Mouse (Mus musculus) stomach, embryonic 16.5 days (tissue): ENCODE measurements around the gene Actc1. TPM values are rescaled to one million over a fixed set of nuclear protein-coding genes. Genes with fewer than 3 reads are reported as not detected.
A peak's percentile ranks its signal among the peaks of the same experiment; 100 is the strongest.

ENCODE experiments used
- ATAC-seq: fragments of 200-750 bp; cut with Nextera tagmentation; 2 replicates; pipeline ENCODE4 v1.8.0; 2017; ENCODE audit warnings: moderate number of reproducible peaks, moderate TSS enrichment; ENCODE audit not compliant: insufficient read depth, low FRiP score
- H3K27ac ChIP-seq: fragments of 300-500 bp; sonication (generic); 2 replicates; pipeline ENCODE4 v1.5.1; 2014; ENCODE audit warnings: low read length
- H3K27me3 ChIP-seq: fragments of 300-500 bp; sonication (generic); 2 replicates; pipeline ENCODE4 v1.6.1; 2014; ENCODE audit warnings: low read length, control low read depth, mixed read lengths; ENCODE audit not compliant: control insufficient read depth, insufficient read depth
- H3K36me3 ChIP-seq: fragments of 300-500 bp; sonication (generic); 2 replicates; pipeline ENCODE4 v1.6.1; 2014; ENCODE audit warnings: low read length; ENCODE audit not compliant: control insufficient read depth, insufficient read depth
- H3K4me1 ChIP-seq: fragments of 300-500 bp; sonication (generic); 2 replicates; pipeline ENCODE4 v1.6.1; 2014; ENCODE audit warnings: low read length, control low read depth, mixed read lengths; ENCODE audit not compliant: control insufficient read depth, insufficient read depth
- H3K4me2 ChIP-seq: fragments of 300-500 bp; sonication (generic); 2 replicates; pipeline ENCODE4 v1.6.1; 2014; ENCODE audit warnings: low read depth, low read length, mixed read lengths
- H3K4me3 ChIP-seq: fragments of 300-500 bp; sonication (generic); replicated peaks from 2 replicates; pipeline ENCODE4 v1.5.1; 2014; ENCODE audit warnings: mild to moderate bottlenecking, low read length
- H3K9ac ChIP-seq: fragments of 300-500 bp; sonication (generic); 2 replicates; pipeline ENCODE4 v1.6.1; 2014; ENCODE audit warnings: low read length
- H3K9me3 ChIP-seq: fragments of 300-500 bp; sonication (generic); replicated peaks from 2 replicates; pipeline ENCODE4 v1.6.1; 2016; ENCODE audit warnings: low read length, control low read depth; ENCODE audit not compliant: control insufficient read depth
- WGBS: fragments of 180-500 bp; shearing (Covaris S2); extraction: QIAGEN DNeasy Blood & Tissue Kit; methylation state at CpG from one replicate; pipeline ENCODE4 v1.1.7; 2014; 5-methylcytosine and 5-hydroxymethylcytosine counted together
- polyA plus RNA-seq: library from polyadenylated mRNA; unstranded; fragments of >200 nt; fragmentation: Nextera tagmentation; extraction: Ambion mirVana; gene quantifications from 2 replicates; pipeline ENCODE4 v1.2.1, GENCODE M21; 2015

The Actc1 gene
- polyA plus RNA-seq = 71.6 and 489 TPM in 2 replicates

DNA sequence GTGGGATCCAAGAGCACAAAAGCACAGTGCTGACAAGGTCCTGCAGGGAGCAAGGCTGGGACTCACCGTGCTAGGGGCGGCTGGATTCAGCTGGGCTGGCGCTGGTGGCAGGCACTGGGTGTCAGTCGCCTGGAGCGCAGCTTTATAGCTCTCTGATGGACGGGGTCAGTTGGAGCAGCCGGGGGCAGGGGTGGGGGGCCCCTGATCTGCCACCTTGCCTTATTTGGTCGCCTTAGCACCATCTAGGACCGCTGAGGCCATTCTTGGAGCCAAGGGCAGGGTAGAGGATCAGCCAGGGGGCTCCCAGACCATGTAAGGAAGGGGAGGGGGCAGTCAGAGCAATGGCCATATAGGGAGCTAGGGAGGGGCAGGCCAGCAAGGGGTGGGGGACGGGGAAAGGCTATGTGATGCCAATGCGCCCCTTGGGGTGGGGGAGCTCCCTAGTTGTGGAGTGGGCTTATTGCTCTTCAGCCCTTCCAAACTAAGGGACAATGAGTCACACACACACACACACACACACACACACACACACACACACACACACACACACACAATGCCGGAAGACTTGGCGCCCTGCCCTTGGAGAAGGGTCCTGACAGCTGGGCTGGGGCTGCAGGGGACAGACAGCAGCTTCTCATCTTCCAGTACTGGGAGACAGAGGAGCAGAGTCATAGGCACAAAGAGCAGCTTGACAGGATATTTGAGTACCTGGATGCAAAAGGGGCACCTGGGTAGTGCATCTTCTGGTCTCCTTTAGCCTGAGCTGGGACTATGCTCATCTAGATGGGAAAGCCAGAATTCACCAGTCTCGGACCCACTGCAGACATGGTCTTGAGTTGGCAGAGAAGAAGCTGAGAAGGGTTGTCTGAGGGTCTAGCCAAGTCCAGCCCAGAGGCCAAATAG is at the start of gene Actc1:
TSS of gene Actc1 (minus strand) at position 853 of the 903 bp plus-strand sequence.
- peak within 1 kb of the TSS; percentile 21 for H3K4me3 ChIP-seq
- H3K4me1 ChIP-seq = no peaks in the 10 kb centered on the region
- 0 out of 2 replicates have a peak within 1 kb of the TSS, but pooled peaks have one; percentile 7 for H3K9ac ChIP-seq

DNA sequence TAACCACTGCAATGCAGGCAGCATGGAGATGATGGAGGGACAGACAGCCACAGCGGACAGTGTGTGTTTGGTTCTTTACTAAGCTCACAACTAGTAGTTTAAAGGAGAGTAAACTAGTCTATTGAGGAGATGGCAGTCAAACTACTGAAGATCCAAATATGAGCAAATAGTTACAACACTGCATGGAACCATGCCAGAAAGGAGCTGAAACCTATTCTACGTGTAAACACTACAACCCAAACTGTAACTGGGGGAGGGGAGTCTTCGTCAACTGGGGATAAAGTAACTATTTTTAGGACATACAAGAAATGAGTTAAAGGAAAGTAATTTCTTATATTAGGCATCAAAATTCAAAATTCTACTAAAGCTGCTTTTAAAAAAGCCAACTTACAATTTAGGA is 49.1 kb upstream of the Actc1 start:
- no peak for ATAC-seq
- H3K4me1 ChIP-seq = no peaks in the 10 kb centered on the region; the same call in 1 of the 2 replicates
- H3K27me3 ChIP-seq = no peaks in the 10 kb centered on the region

More for the DNA sequence above, at the start of gene Actc1:
- H3K27ac ChIP-seq = no peak within 1 kb of the TSS
- 23% methylated on average over 14 of the region's 14 CpGs for WGBS
- peak within 1 kb of the TSS; percentile 36 for H3K4me2 ChIP-seq
- peak; percentile 57 for ATAC-seq
- H3K27me3 ChIP-seq = no peaks in the 10 kb centered on the region
- H3K36me3 ChIP-seq = no peaks in the 10 kb centered on the region
- no peaks in the 10 kb centered on the region for H3K9me3 ChIP-seq

DNA sequence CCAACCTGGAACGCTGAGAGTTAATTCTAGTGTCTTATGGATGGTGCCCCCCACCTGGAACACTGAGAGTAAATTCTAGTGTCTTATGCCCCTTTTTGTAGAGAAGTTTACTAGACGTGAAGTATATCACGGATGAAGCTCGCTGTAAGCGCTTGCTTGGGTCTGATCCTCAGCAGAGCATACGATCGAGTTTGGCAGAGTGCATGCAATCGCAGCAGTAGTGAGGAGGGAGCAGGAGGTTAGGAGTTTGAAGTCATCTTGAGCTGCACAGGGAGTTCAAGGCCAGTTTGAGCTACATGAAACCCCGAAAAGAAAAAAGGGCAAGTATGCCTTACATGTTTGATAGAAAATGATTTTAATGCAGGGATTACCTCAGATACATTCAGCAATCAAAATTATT is 47.5 kb upstream of the Actc1 start:
- Histone ChIP-seq H3K9me3 (no peaks in the 10 kb centered on the region), H3K4me3 (no peak overlapping the region), H3K4me2 (no peak overlapping the region), H3K4me1 (no peaks in the 10 kb centered on the region), H3K9ac (no peak overlapping the region), H3K27ac (no peak overlapping the region), H3K27me3 (no peaks in the 10 kb centered on the region), H3K36me3 (peaks cover 16% of the 10 kb centered on the region)
- 92% methylated on average over 9 of the region's 9 CpGs for WGBS
- no peak for ATAC-seq

More for the DNA sequence above, 49.1 kb upstream of the Actc1 start:
- Histone ChIP-seq H3K9me3 (no peaks in the 10 kb centered on the region), H3K9ac (no peak overlapping the region), H3K4me2 (no peak overlapping the region), H3K4me3 (no peak overlapping the region), H3K27ac (no peak overlapping the region), H3K36me3 (peaks cover 16% of the 10 kb centered on the region)
- WGBS = 78% methylated on average over 3 of the region's 3 CpGs

DNA sequence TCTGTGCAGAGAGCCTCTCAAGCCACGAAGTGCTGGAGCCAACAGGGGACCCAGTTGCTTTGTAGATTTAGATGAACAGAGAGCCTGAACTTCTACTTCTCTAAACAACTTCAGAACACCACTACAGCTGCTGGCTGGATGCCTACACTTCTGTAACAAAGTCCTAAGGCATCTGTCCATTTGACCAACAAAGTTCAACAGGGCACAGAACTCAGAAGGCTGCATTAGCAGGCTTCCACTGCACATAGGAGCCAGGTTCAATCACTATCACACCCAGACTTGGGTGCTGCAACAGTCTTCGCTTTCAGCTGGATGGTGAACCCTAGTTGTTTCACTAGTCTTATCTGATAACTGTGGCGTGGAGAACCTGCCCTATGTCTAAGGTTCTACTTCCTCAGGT is 46.5 kb upstream of the Actc1 start:
- Histone ChIP-seq H3K4me3 (no peak overlapping the region), H3K9ac (no peak overlapping the region), H3K36me3 (peaks cover 16% of the 10 kb centered on the region), H3K27ac (no peak overlapping the region), H3K4me2 (no peak overlapping the region), H3K4me1 (no peaks in the 10 kb centered on the region), H3K27me3 (no peaks in the 10 kb centered on the region), H3K9me3 (no peaks in the 10 kb centered on the region)
- no peak for ATAC-seq
- WGBS = 82% methylated on average over 3 of the region's 3 CpGs

DNA sequence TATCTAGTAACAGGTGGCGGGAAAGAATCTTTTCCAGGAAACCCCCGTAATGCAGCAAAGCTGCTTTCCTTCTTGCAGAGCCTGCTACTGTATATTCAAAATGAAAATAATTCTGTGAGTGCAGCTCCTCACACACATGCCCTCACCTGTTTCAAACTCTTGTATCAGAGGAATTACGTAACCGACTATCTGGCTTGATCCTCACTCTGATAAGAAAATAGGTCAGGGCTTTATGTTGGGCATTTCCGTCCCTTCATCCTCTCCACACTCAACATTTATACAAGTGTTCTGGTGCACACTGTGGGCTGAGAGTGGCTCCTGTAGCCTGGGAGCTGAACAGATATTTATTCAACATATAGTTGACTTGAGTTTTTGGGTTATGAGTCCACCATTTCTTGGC is 45.8 kb upstream of the Actc1 start:
- Histone ChIP-seq H3K27me3 (no peaks in the 10 kb centered on the region), H3K9ac (no peak overlapping the region), H3K4me2 (no peak overlapping the region), H3K9me3 (no peaks in the 10 kb centered on the region), H3K36me3 (peaks cover 15% of the 10 kb centered on the region), H3K4me3 (no peak overlapping the region), H3K4me1 (no peaks in the 10 kb centered on the region), H3K27ac (no peak overlapping the region)
- WGBS = 91% methylated on average over 5 of the region's 5 CpGs
- ATAC-seq = no peak

DNA sequence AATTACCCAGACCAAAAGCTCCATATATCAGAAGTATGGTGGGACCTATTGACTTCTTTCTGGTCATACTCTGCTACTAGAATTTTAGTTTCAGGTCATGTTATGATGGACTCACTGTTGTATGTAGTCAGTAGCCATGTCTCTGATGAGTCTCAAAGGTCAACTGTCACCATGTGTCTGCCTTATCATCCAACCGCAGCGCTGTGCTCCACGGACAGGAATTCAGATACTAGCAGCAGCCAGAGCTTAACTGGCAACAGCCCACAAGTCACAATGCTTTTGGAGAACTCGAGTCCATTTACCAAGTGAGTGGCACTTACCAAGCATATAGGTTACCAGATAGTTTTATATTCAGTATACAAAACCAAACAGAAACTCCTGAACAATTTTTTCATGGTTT is 44.3 kb upstream of the Actc1 start:
- no peaks in the 10 kb centered on the region for H3K27me3 ChIP-seq
- no peaks in the 10 kb centered on the region for H3K9me3 ChIP-seq
- H3K36me3 ChIP-seq = peaks cover 8% of the 10 kb centered on the region; the same call in 1 of the 2 replicates
- no peak overlapping the region for H3K4me3 ChIP-seq
- 0 out of 2 replicates have a peak, but pooled peaks cover 5% of the 10 kb centered on the region for H3K4me1 ChIP-seq
- H3K27ac ChIP-seq = no peak overlapping the region
- no peak overlapping the region for H3K9ac ChIP-seq
- 88% methylated on average over 4 of the region's 4 CpGs for WGBS
- no peak for ATAC-seq
- H3K4me2 ChIP-seq = no peak overlapping the region

DNA sequence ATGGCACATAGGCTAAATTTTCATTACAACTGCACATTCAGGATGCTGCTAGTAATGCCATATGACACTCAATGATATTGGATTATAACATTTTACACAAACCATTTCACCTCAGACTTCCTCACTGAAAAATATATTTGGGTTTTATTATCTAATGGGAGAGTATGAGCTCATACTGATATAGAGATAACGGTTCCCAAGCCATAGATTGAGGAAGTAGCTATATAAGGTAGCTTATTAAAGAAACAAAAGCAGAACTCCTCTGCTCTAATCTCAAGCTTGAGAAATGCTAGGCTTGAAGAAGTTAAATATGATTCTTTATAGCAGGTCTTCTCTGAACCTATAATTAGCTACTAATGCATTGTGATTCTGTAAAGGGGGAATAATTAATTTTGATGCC is 43.2 kb upstream of the Actc1 start:
- Histone ChIP-seq H3K9ac (no peak overlapping the region), H3K4me3 (no peak overlapping the region), H3K27me3 (no peaks in the 10 kb centered on the region), H3K36me3 (peaks cover 4% of the 10 kb centered on the region; the same call in 1 of the 2 replicates), H3K4me1 (0 out of 2 replicates have a peak, but pooled peaks cover 5% of the 10 kb centered on the region), H3K27ac (no peak overlapping the region), H3K4me2 (no peak overlapping the region), H3K9me3 (no peaks in the 10 kb centered on the region)
- 82% methylated on average over 1 of the region's 1 CpGs for WGBS
- no peak for ATAC-seq

DNA sequence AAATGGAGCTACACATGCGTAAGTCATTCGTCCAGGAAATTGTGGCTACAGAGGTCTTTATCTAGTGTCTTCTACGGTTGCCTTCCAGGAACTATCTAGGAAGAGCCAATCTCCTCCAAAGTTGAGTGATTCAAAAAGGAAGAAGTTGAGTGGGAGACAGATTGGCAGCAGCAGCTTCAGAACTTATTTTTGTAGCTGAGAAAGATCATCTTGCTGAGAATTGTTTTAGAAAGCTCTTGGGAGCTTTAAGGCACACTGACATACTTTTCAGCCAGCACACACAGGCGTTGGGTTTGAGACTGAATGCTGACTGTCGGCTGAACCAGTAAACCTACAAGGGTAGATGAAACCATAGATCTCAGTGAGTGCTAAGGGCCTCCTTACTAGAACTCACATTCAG is 42.0 kb upstream of the Actc1 start:
- H3K36me3 ChIP-seq = no peaks in the 10 kb centered on the region
- H3K27me3 ChIP-seq = no peaks in the 10 kb centered on the region
- no peak for ATAC-seq
- no peak overlapping the region for H3K9ac ChIP-seq
- H3K9me3 ChIP-seq = no peaks in the 10 kb centered on the region
- no peak overlapping the region for H3K27ac ChIP-seq
- 0 out of 2 replicates have a peak, but pooled peaks cover 5% of the 10 kb centered on the region for H3K4me1 ChIP-seq
- H3K4me3 ChIP-seq = no peak overlapping the region
- no peak overlapping the region for H3K4me2 ChIP-seq
- 72% methylated on average over 5 of the region's 5 CpGs for WGBS

DNA sequence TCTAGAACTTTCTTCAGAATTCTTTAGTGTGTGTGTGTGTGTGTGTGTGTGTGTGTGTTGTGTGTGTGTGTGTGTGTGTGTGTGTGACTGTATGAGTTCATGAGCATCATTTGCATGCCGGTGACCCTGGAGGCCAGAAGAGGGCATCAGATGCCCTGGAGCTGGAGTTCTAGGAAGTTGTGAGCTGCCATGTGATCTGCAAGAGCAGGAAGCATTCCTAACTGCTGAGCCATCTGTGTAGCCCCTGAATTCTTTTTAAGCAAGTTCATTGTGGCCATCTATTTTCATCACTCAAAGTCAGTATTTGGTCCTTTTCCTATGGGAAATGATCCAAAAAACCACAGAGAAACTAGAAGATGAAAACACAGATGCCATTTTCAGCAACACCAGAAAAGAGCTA is 41.3 kb upstream of the Actc1 start:
- 100% methylated on average over 1 of the region's 1 CpGs for WGBS
- H3K9ac ChIP-seq = no peak overlapping the region
- no peaks in the 10 kb centered on the region for H3K27me3 ChIP-seq
- H3K4me2 ChIP-seq = no peak overlapping the region
- no peaks in the 10 kb centered on the region for H3K9me3 ChIP-seq
- no peak for ATAC-seq
- no peak overlapping the region for H3K27ac ChIP-seq
- H3K4me3 ChIP-seq = no peak overlapping the region
- 0 out of 2 replicates have a peak, but pooled peaks cover 5% of the 10 kb centered on the region for H3K4me1 ChIP-seq
- H3K36me3 ChIP-seq = no peaks in the 10 kb centered on the region
